Mouse (Mus musculus) 3134 (cell line): ENCODE results near the gene Ctc1.
A peak's percentile ranks its signal among the peaks of the same experiment; 100 is the strongest.

Experiments used
- DNase-seq: peaks from one replicate; pipeline ENCODE4 v3.0.0-alpha.2; 2011; ENCODE audit warnings: low spot score; ENCODE audit not compliant: insufficient read length; ENCODE audit errors: extremely low read depth

The Ctc1 gene

GRCm38 (mm10) chr11:69066163-69066861, 50.6 kb downstream of the Ctc1 start:
- peak; percentile 64 for DNase-seq

- peak; percentile 61 for DNase-seq
Observed at GRCm38 (mm10) chr11:69066956-69067355, 51.2 kb downstream of the Ctc1 start.

GRCm38 (mm10) chr11:69067601-69068000, 51.9 kb downstream of the Ctc1 start:
- no peak for DNase-seq

- no peak for DNase-seq
Observed at GRCm38 (mm10) chr11:69070093-69070492, 54.4 kb downstream of the Ctc1 start.

- DNase-seq = peak; percentile 100
Observed at GRCm38 (mm10) chr11:69070590-69071222, 55.0 kb downstream of the Ctc1 start, which contains the start of gene Tmem107. Gene Tmem107, plus strand, starts transcription at chr11:69070806.

- no peak for DNase-seq
Observed at GRCm38 (mm10) chr11:69071262-69071661, 55.6 kb downstream of the Ctc1 start.

- DNase-seq = no peak
Observed at GRCm38 (mm10) chr11:69072234-69072633, 56.5 kb downstream of the Ctc1 start.

GRCm38 (mm10) chr11:69072666-69073064, 57.0 kb downstream of the Ctc1 start:
- DNase-seq = no peak

- peak; percentile 77 for DNase-seq
Observed at GRCm38 (mm10) chr11:69073065-69073888, 57.6 kb downstream of the Ctc1 start.

GRCm38 (mm10) chr11:69073951-69074775, 58.5 kb downstream of the Ctc1 start:
- no peak for DNase-seq

- DNase-seq = no peak
Observed at GRCm38 (mm10) chr11:69074776-69075069, 59.0 kb downstream of the Ctc1 start.

- DNase-seq = peak; percentile 82
Observed at GRCm38 (mm10) chr11:69075764-69076479, 60.2 kb downstream of the Ctc1 start.

- DNase-seq = no peak
Observed at GRCm38 (mm10) chr11:69076572-69076971, 60.9 kb downstream of the Ctc1 start.

- DNase-seq = no peak
Observed at GRCm38 (mm10) chr11:69077316-69077715, 61.6 kb downstream of the Ctc1 start.

- no peak for DNase-seq
Observed at GRCm38 (mm10) chr11:69078041-69078440, 62.3 kb downstream of the Ctc1 start.

- peak; percentile 77 for DNase-seq
Observed at GRCm38 (mm10) chr11:69078805-69079438, 63.2 kb downstream of the Ctc1 start.

- no peak for DNase-seq
Observed at GRCm38 (mm10) chr11:69080102-69080854, 64.6 kb downstream of the Ctc1 start.

- DNase-seq = no peak
Observed at GRCm38 (mm10) chr11:69080855-69081222, 65.1 kb downstream of the Ctc1 start.

- no peak for DNase-seq
Observed at GRCm38 (mm10) chr11:69081613-69082012, 65.9 kb downstream of the Ctc1 start.
